Mouse (Mus musculus): Measurements from ENCODE around the gene Tram2.

DNA sequence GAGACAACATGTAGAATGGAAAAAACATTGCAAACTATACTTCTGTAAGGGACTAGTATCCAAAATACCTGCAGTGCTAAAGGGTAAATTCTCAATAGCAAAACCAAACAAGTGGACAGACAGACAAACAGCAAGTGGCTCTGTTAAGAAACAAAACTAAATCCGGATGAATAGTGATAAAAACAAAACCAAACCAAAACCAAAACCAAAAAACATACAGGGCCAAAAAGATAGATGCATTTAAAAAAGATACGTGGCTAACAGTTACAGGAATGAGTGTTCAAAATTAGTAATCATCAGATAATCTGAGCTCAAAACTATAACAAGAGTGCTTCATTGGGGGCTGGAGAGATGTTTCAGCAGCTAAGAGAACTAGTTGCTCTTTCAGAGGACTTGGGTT lies 109.4 kb downstream of the Tram2 start:
- TF ChIP-seq MYC (IDR thresholded peaks at IDR 0.05; ENCODE audit: low read depth, low read length) (no peak), EP300 (IDR thresholded peaks at IDR 0.05; ENCODE audit: low read depth in 1 of 2, low read length in 2 of 2) (no peak)

All from MEL (cell line).